8 mouse cellular contexts compared by ENCODE assay signal in the genomic region with DNA sequence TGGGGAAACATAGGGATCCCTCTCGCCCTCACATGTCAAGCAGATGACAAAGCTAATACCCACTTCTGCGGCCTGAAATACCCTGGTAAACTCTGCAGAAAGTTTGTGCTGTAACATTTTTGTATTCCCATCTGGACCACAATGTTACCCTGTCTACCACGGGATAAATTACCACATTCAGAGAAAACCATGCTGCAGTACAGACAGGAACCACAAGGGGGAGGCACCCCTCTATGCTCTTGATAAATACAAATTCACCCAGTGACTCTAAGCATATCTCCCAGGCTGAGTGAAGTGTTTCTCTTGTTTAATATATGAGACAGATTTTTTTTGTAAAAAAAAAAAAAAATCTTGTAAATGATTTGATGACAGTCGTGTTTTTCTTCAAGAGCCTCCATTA.
DNase-seq lines count a peak whose midpoint lies in the region; ATAC-seq lines count a peak whose summit lies in the region.
"Not testable (repeated sequence)": the region's sequence is repeated elsewhere in the genome, so short reads cannot be mapped to it uniquely, and the experiment has no call there.

No protein-coding gene starts in this region.

- not testable (repeated sequence) for H3K27ac ChIP-seq in hindbrain, embryonic 14.5 days

- not testable (repeated sequence) for H3K4me2 ChIP-seq in hindbrain, embryonic 14.5 days (replicated peaks)

- not testable (repeated sequence) for H3K9ac ChIP-seq in hindbrain, embryonic 14.5 days

- not testable (repeated sequence) for H3K36me3 ChIP-seq in hindbrain, embryonic 14.5 days (replicated peaks; ENCODE audit: control insufficient read depth, insufficient read depth)

- not testable (repeated sequence) for H3K4me3 ChIP-seq in hindbrain, embryonic 14.5 days (replicated peaks; ENCODE audit: low read length)

- ATAC-seq in common myeloid progenitor, adult 5-6 weeks (replicated peaks; ENCODE audit: low read depth, poor library complexity, severe bottlenecking): peak; percentile 58
- ATAC-seq in hindbrain, embryonic 14.5 days (ENCODE audit: low FRiP score): not testable (repeated sequence)

- WGBS in hindbrain, embryonic 14.5 days: 43% methylated on average over 4 of the region's 4 CpGs

- not testable (repeated sequence) for H3K9me3 ChIP-seq in hindbrain, embryonic 14.5 days (ENCODE audit: control insufficient read depth, low read length)

- H3K27me3 ChIP-seq in hindbrain, embryonic 14.5 days (ENCODE audit: control insufficient read depth, insufficient read depth, low read length): not testable (repeated sequence)

- H3K4me1 ChIP-seq in hindbrain, embryonic 14.5 days (replicated peaks; ENCODE audit: control insufficient read depth, insufficient read depth, low read length): not testable (repeated sequence)

- DNase-seq in WW6 (ENCODE audit: low read depth, low spot score): peak; percentile 4
- DNase-seq in frontal cortex, postnatal 14 days (ENCODE audit: low spot score in 2 of 2): peak; percentile 7 to 16
- peak; percentile 51 for DNase-seq in hindbrain, embryonic 14.5 days (ENCODE audit: low spot score)
- DNase-seq in layer of hippocampus, adult 9-11 months: peak; percentile 4
- peak; percentile 1 to 3 for DNase-seq in lung, adult 18-20 months
- DNase-seq in neural tube, embryonic 10.5 days (ENCODE audit: extremely low spot score, low spot score): peak; percentile 38
- DNase-seq in thymus, postnatal 10 days (ENCODE audit: low spot score in 2 of 2): peak; percentile 49 to 74

Comparison
In these comparisons a context has a peak if more than half of its experiments do, and no peak if none do; other contexts are left out.
1. DNase-seq: peak in every context shown above with its lines; median percentile 62 in thymus, postnatal 10 days; 51 in hindbrain, embryonic 14.5 days; 38 in neural tube, embryonic 10.5 days; 12 in frontal cortex, postnatal 14 days; 4 in WW6; 4 in layer of hippocampus, adult 9-11 months; 2 in lung, adult 18-20 months.